Mouse (Mus musculus) urinary bladder, adult 2 months (tissue): ENCODE measurements around the gene Ctla2b. TPM values are rescaled to one million over a fixed set of nuclear protein-coding genes. Genes with fewer than 3 reads are reported as not detected.
"Not testable (repeated sequence)": the region's sequence is repeated elsewhere in the genome, so short reads cannot be mapped to it uniquely, and the experiment has no call there.

Experiments
- DNase-seq: peaks from one replicate; pipeline ENCODE4 v3.0.0; 2022; ENCODE audit warnings: low spot score
- polyA plus RNA-seq: library from polyadenylated mRNA; depleted of rRNA; stranded (reverse); fragments of >200 nt; gene quantifications from 2 replicates; pipeline ENCODE4 v1.2.3, GENCODE M21; 2012; rRNA removed

Gene Ctla2b
- 4.5 and 7.3 TPM in 2 replicates for polyA plus RNA-seq

DNA sequence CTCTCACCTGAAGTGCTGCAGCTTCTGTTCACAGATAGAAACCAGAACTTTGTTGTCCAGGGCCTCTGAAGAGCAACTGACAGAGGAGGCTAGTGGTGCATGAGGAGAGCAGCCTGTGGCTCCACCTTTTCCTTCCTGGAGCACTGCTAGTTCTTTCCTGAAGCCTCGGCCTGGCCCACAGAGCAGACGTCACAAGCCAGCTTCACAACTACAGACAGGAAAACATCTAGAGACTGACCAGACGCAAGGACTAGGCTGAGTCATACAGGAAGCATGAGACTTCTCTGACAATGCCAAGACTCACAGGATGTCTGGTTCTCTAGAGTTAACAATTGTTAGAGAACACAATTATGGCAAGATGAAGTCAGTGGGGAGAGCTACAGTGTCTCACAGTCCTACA is at the start of gene Ctla2b:
Gene Ctla2b, minus strand, starts transcription at position 120 of the 400 bp plus-strand sequence.
- no peak for DNase-seq

DNA sequence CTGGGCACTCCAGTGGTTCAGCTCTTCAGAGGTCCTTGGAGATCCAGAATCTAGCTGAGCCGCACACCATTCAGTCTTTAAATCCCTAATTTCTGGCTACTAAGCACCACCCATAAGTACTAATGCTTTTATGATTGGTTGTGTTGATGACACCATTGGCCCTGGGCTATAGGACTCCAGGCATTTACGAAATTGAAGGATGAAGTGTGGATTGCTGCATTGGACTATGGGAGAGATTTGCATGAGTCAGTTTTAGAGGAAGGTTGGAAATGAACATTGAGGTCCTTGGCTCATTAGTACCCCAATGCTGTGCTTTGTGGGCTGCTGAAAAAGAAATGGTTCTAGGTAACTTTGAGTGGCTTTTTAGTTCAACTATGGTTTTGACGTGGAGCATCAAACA is 44.6 kb upstream of the Ctla2b start, which contains the start of gene Tpbpa:
Gene Tpbpa, minus strand, starts transcription at position 101 of the 400 bp plus-strand sequence.
- DNase-seq, result not testable (repeated sequence)

DNA sequence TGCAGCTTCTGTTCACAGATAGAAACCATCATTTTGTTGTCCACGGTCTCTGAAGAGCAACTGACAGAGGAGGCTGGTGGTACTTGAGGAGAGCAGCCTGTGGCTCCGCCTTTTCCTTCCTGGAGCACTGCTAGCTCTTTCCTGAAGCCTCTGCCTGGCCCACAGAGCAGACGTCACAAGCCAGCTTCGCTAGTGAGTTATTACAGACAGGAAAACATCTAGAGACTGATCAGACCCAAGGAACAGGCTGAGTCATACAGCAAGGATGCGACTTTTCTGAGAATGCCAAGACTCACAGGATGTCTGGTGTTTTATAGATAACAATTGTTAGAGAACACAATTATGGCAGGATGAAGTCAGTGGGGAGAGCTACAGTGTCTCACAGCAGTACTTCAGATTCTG is 39.3 kb upstream of the Ctla2b start, which contains the start of the genes Gm49391 and Ctla2a:
Gene Gm49391, minus strand, starts transcription at position 72 of the 402 bp plus-strand sequence.
Gene Ctla2a, minus strand, starts transcription at position 126 of the 402 bp plus-strand sequence.
- DNase-seq, result no peak

DNA sequence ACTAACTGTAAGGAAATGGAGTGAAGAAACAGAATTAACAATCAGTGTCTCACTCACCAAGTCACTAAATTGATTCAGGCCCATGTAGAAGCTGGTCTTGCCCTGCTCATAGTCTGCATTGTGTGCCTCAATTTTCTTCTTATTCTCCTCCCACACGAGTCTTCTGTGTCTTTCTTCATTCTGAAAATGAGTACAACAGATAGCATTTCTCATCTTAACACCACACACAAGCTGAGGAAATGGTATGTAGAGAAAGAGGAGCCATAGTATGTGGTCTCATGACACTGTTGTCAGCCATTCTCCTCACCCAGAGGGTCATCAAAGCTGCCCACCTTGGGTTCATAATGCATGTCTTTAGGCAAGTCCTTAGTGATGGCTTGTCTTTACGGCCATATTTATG is 38.2 kb upstream of the Ctla2b start, which contains the start of gene Gm49393:
Gene Gm49393, minus strand, starts transcription at position 101 of the 400 bp plus-strand sequence.
- DNase-seq, result not testable (repeated sequence)

DNA sequence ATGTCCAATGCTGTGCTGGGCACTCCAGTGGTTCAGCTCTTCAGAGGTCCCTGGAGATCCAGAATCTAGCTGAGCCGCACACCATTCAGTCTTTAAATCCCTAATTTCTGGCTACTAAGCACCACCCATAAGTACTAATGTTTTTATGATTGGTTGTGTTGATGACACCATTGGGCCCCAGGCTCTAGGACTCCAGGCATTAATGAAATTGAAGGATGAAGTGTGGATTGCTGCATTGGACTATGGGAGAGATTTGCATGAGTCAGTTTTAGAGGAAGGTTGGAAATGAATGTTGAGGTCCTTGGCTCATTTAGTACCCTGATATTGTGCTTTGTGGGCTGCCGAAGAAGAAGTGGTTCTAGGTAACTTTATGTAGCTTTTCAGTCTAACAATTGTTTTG is 7.5 kb upstream of the Ctla2b start, which contains the start of gene Tpbpb:
Gene Tpbpb, minus strand, starts transcription at position 101 of the 400 bp plus-strand sequence.
- DNase-seq, result not testable (repeated sequence)

DNA sequence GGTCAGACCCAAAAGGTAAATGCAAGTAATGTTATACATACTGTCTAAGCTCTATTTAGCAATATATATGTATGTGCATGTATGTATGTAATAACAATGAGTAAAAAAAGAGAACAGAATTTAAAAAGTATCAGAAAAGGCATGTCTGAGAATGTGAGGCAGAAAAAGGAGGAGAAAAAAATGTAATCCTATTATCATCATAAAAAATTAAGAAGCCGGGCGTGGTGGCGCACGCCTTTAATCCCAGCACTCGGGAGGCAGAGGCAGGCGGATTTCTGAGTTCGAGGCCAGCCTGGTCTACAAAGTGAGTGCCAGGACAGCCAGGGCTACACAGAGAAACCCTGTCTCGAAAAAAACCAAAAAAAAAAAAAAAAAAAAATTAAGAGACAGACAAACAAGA is 453 bp downstream of the Ctla2b start, which contains the start of gene Gm49392:
Gene Gm49392, minus strand, starts transcription at position 101 of the 400 bp plus-strand sequence.
- not testable (repeated sequence) for DNase-seq

DNA sequence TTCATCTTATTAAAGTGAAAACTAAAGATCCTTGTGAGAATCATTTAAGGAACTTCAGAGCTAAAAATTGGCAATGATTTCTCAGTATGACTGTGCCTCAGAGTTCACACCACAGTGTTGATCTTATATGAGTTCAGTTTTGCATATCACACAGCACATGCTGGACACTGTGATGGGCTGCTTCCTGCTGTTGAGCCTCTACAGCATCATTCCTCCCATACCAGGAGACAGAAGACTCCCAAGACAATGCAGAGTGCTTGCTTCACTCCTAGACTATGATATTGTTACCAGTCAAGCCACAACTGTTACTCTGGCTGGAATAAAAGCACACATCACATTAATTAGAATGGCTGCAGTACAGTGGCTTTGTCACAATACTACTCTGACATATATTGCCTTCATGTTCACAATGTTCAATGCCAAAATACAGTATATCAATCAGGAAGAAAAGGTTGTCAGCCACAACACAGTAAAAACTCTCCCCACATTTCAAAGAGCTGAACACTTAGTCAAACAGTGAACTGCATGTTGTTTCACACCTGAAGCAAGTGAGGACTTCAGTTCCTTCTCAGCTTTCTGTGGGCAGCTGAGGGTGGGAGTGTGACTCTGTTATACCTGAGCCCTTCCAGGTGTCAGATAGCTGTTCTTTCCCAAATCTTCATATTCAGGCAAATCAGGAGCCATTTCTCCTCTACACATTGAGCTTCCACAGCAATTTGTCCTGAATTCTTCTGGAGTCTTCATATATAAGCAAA is 1.7 kb downstream of the Ctla2b start:
- DNase-seq, result no peak

DNA sequence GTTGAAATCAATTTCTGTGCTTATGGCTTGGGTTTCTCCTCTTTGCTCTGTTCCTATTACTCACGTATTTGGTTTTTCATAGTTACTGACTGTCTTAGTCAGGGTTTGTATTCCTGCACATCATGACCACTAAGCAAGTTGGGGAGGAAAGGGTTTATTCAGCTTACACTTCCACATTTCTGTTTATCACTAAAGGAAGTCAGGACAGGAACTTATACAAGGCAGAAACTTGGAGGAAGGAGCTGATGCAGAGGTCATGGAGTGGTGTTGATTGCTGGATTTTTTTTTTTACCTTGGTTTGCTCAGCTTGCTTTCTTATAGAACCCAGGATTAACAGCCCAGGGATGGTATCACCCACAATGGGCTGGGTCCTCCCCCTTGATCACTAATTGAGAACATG is 4.9 kb downstream of the Ctla2b start:
- no peak for DNase-seq

DNA sequence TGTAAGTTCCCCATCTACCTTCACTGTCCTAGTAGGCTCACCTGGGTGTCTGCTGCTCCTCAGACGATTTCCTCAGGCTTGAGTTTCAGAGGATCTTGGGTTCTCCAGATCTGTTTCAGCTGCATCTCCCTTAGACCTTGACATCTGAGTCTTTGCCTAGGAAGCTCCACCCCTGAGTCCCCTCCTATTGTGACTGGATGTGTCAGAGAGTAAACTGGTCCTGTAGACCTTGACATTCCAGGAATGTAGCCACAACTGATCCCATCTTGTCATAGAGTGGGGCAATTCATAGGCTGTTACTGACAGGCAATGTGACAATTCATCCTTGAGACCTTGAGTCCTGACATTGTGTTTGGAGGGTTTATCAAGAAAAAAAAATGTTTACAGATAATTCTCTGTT is 33.0 kb downstream of the Ctla2b start, which contains the start of gene 4930486L24Rik:
Gene 4930486L24Rik, minus strand, starts transcription at position 195 of the 400 bp plus-strand sequence.
- no peak for DNase-seq

DNA sequence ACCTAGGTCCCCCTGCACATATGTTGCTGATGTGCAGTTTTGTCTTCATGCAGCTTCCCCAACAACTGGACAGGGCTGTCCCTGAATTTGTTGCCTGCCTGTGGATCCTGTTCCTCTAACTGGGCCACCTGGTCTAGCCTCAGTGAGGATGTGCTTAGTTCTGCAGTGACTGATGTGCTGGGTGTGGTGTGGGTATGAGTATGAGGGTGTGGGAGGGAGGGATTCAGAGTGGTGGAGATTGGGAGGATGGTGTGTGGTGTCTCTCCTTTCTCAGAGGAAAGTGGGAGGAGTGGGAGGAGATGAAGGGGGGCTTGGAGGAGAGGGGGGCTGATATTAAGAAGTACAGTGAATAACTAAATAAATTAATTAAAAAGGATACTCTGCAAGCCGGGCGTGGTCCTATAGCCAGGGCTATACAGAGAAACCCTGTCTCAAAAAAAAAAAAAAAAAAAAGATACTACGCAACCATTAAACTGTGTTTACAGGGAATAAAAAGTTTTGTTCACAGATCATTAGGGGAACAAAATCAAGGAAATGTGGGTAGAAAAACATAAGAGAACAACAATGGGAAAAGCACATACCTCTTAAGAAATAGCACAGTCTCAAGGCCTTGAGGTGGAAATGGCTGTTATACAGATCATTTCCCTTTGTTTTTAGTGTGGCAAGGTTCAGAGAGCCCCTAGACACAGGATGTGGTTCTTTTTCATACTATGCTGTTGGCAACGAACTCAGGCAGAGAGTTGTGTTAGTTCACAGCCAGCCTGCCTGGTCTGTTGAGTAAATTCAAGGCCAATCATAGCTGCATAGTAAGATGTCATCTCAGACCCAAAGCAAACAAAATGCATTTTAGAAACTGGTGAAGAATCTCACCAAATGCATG is 48.8 kb downstream of the Ctla2b start:
- no peak for DNase-seq

Other genes starting within 250 kb of the Ctla2b start
- not detected in 2 replicates for gene BC051665, start 111.1 kb downstream of the Ctla2b start, polyA plus RNA-seq
- gene Ctsll3, start 94.6 kb downstream of the Ctla2b start, polyA plus RNA-seq, result 0.25 TPM in 1 of 2 replicates, not detected in the other
- gene 4930486L24Rik, start 33.0 kb downstream of the Ctla2b start, polyA plus RNA-seq, result 0.32 TPM in 2 replicates
- gene Gm49392, start 553 bp downstream of the Ctla2b start, polyA plus RNA-seq, result 0.27 and 0.32 TPM in 2 replicates
- gene Tpbpb, start 7.4 kb upstream of the Ctla2b start, polyA plus RNA-seq, result not detected in 2 replicates
- gene Gm49393, start 38.1 kb upstream of the Ctla2b start, polyA plus RNA-seq, result not detected in 2 replicates
- gene Gm49391, start 39.1 kb upstream of the Ctla2b start, polyA plus RNA-seq, result 6.3 and 7.0 TPM in 2 replicates
- 25.8 and 35.2 TPM in 2 replicates for gene Ctla2a, start 39.2 kb upstream of the Ctla2b start, polyA plus RNA-seq
- 0.04 and 0.11 TPM in 2 replicates for gene Tpbpa, start 44.5 kb upstream of the Ctla2b start, polyA plus RNA-seq
- gene Ctsj, start 108.5 kb upstream of the Ctla2b start, polyA plus RNA-seq, result not detected in 2 replicates
- gene Ctsq, start 143.2 kb upstream of the Ctla2b start, polyA plus RNA-seq, result not detected in 2 replicates